Mouse (Mus musculus): ENCODE results near the gene Rps4x.

DNA sequence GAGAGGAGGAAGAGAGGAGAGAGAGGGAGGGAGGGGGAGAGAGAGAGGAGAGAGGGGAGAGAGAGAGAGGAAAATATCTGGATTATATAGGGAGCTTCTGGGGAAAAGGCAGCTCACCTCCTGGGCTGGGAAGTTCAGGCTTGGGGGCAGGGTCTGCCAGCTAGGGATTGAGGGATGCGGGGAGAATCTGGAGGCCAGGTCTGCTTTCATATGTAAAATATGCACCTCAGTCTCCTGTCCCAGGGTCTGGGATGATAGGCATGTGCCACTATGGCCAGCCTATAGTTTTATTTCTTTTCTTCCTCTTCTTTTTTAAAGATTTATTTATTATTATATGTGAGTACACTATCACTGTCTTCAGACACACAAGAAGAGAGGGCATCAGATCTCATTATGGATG lies 1.6 kb upstream of the Rps4x start:
- TF ChIP-seq CTCF (IDR thresholded peaks at IDR 0.05) (no peak), EP300 (IDR thresholded peaks at IDR 0.05) (no peak)

All from lung, postnatal 0 days (tissue).